Mouse (Mus musculus): ENCODE data around the gene St5.

DNA sequence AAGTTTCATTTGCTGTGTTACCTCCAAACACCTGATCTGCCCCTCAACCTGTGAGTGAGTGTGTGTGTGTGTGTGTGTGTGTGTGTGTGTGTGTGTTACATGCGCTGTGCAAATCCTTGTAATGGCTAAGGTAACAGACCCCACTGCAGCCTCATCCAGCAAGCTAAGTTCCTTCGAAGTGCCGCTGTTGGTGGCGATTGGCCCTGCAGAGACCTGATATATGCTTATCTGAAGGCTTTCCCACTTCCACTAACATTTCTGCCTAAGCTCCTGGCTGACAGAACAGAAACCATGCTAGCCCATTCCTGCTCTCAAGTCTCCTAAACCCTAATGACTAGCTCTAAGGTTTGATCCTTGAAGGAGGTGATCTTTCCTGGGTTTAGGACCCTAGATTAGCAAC, 103.4 kb downstream of the St5 start:
- TF ChIP-seq CTCF (IDR thresholded peaks at IDR 0.05; ENCODE audit: control insufficient read depth, insufficient read depth, insufficient read length) (no peak), USF1 (IDR thresholded peaks at IDR 0.05; ENCODE audit: low read depth) (no peak), MAX (IDR thresholded peaks at IDR 0.05) (no peak), MYOG (IDR thresholded peaks at IDR 0.05; ENCODE audit: control insufficient read depth, extremely low read depth, insufficient read length) (no peak), MYOD1 (IDR thresholded peaks at IDR 0.05; ENCODE audit: control insufficient read depth, insufficient read length, low read depth) (no peak)
